Mouse (Mus musculus): ENCODE data around the gene Plvap. TPM values are rescaled to one million over a fixed set of nuclear protein-coding genes. Genes with fewer than 3 reads are reported as not detected.
A peak's percentile ranks its signal among the peaks of the same experiment; 100 is the strongest.
"Not testable (repeated sequence)": the region's sequence is repeated elsewhere in the genome, so short reads cannot be mapped to it uniquely, and the experiment has no call there.

The Plvap gene
- polyA plus RNA-seq, 1 experiment from 2014 or later, result 29.1 TPM

DNA sequence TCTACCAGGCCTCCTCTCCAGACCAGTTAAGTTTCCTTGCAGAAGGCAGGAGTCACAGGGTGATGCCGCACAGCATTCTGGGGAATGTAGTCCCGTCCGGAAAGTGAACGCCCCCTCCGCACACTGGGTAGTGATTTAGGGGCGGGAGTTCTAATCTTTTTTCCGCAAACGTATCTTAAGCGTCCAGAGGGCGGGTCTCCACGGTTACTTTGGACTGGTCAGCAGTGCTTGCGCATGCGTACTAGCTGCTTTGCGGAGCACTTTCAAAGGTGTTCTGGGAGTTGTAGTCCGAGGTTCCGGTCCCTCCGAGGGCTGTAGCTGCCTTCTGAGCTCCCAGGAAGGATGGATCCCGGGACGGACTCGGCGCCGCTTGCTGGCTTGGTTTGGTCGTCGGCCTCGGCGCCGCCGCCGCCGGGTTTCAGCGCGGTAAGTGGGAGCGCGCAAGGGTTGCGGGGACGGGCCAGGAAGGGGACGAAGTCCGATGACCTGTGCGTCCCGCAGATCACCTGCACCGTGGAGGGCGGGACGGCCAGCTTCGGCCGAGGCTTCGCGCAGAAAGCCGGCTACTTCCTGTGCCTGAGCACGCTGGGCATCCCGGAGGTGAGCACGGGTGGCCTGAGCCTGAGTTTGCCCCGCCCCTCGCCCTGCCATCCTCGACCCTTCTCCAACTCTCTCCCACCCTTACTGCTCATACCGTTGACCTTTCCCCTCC is 31.2 kb upstream of the Plvap start, which contains the start of gene Mvb12a:
Gene Mvb12a, plus strand, starts transcription at position 291 of the 712 bp plus-strand sequence.
- Histone ChIP-seq H3K4me1 (ENCODE audit: insufficient read depth) (peaks cover 18% of the 10 kb centered on the region), H3K27ac (ENCODE audit: low read depth) (peak within 1 kb of the TSS; percentile 85), H3K27me3 (ENCODE audit: insufficient read depth, low read length) (no peaks in the 10 kb centered on the region), H3K4me3 (ENCODE audit: low read depth, low read length) (peak within 1 kb of the TSS; percentile 68), H3K9me3 (ENCODE audit: low read length) (no peaks in the 10 kb centered on the region), H3K4me2 (ENCODE audit: low read depth, low read length) (peak within 1 kb of the TSS; percentile 76), H3K36me3 (replicated peaks; ENCODE audit: insufficient read depth, low read length) (peaks cover 11% of the 10 kb centered on the region), H3K9ac (replicated peaks) (peak within 1 kb of the TSS; percentile 66)
- TF ChIP-seq CTCF (IDR thresholded peaks at IDR 0.05; ENCODE audit: low read depth) (no peak), EP300 (IDR thresholded peaks at IDR 0.05; ENCODE audit: low read depth) (no peak)
- peak; percentile 93 for DNase-seq
- peak; percentile 94 for ATAC-seq
- under 1% methylated on average over 55 of the region's 55 CpGs for WGBS (ENCODE audit: insufficient replicate concordance)

DNA sequence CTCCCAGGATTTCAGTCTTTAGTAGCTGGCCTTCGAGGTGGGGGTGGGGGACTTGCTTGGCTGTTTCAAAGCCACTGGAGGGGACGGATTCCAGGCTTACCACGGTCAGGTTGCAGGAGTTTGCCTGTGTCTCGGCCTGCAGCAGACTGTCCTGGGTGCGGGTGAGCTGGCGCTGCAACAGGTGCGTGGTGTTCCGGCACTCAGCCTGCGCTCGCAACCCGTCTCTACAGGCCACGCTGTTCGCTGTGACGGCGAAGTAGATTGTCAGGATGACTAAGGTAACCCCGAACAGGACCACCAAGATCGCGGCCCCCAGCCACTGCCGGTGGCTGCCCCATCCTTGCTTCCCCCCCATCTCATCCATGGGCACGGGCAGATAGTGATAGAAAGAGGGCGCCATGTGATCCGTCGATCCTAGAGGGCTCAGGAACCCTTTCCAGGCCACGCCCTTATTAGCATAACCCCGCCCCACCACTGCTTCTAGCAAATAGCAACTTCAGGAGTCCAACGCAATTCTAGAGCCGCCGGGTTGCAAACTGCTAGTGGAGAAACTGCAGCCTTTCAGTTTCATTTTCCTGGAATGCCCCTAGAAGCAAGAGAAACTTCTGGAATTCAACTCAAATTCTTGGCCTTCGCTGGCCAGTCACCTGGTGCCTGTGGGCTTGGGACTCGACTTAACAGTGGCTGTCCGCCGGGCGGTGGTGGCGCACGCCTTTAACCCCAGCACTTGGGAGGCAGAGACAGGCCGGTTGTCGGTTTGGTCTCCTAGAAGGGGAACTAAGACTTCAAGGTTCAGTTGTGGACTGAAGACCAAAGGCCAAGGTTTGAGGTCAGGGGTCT is 25.7 kb upstream of the Plvap start, which contains the start of gene Bst2:
Gene Bst2, minus strand, starts transcription at position 429 of the 840 bp plus-strand sequence.
- TF ChIP-seq CTCF (IDR thresholded peaks at IDR 0.05; ENCODE audit: low read depth) (peak; percentile 42), EP300 (IDR thresholded peaks at IDR 0.05; ENCODE audit: low read depth) (peak; percentile 27; the same call in 1 of the 2 replicates)
- Histone ChIP-seq H3K27me3 (ENCODE audit: insufficient read depth, low read length) (no peaks in the 10 kb centered on the region), H3K4me1 (ENCODE audit: insufficient read depth) (peaks cover 30% of the 10 kb centered on the region), H3K4me2 (ENCODE audit: low read depth, low read length) (peak within 1 kb of the TSS; percentile 80), H3K9ac (replicated peaks) (peak within 1 kb of the TSS; percentile 83), H3K9me3 (ENCODE audit: low read length) (no peaks in the 10 kb centered on the region), H3K27ac (ENCODE audit: low read depth) (peak within 1 kb of the TSS; percentile 91), H3K4me3 (ENCODE audit: low read depth, low read length) (peak within 1 kb of the TSS; percentile 66), H3K36me3 (replicated peaks; ENCODE audit: insufficient read depth, low read length) (no peaks in the 10 kb centered on the region)
- ATAC-seq, result peak; percentile 94
- under 1% methylated on average over 37 of the region's 37 CpGs for WGBS (ENCODE audit: insufficient replicate concordance)
- peak; percentile 95 for DNase-seq

DNA sequence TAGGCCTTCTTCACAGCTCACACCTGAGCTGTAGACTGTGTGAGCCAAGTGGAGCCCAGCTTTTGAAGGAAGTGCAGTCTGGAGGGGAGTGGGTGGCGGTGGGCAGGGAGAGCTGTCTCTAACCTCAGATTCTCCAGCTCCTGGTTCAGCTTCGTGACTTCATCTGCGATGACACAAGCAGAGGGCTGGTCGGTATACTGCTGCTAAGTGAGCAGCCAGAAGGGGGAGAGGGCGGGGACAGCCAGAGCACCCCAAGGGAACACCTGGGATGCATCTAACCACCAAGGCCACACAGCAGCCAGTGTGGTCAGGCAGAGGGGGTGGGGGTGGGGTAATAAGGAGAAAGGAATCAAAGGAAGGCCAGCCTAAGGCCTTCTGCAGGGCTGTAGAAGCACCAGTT is 24.1 kb upstream of the Plvap start:
- H3K27me3 ChIP-seq (ENCODE audit: insufficient read depth, low read length), result no peaks in the 10 kb centered on the region
- H3K27ac ChIP-seq (ENCODE audit: low read depth), result no peak overlapping the region
- ATAC-seq (no peak), DNase-seq (no peak)
- WGBS (ENCODE audit: insufficient replicate concordance), result 53% methylated on average over 5 of the region's 5 CpGs
- TF ChIP-seq EP300 (IDR thresholded peaks at IDR 0.05; ENCODE audit: low read depth), result no peak
- 0 out of 2 replicates have a peak, but pooled peaks have one; percentile 13 for TF ChIP-seq CTCF (IDR thresholded peaks at IDR 0.05; ENCODE audit: low read depth)
- H3K36me3 ChIP-seq (replicated peaks; ENCODE audit: insufficient read depth, low read length), result no peaks in the 10 kb centered on the region
- peak overlapping the region; percentile 83 for H3K9ac ChIP-seq (replicated peaks)
- no peaks in the 10 kb centered on the region for H3K9me3 ChIP-seq (ENCODE audit: low read length)
- H3K4me1 ChIP-seq (ENCODE audit: insufficient read depth), result peaks cover 30% of the 10 kb centered on the region
- peak overlapping the region; percentile 80 for H3K4me2 ChIP-seq (ENCODE audit: low read depth, low read length)
- H3K4me3 ChIP-seq (ENCODE audit: low read depth, low read length), result peak overlapping the region; percentile 66

DNA sequence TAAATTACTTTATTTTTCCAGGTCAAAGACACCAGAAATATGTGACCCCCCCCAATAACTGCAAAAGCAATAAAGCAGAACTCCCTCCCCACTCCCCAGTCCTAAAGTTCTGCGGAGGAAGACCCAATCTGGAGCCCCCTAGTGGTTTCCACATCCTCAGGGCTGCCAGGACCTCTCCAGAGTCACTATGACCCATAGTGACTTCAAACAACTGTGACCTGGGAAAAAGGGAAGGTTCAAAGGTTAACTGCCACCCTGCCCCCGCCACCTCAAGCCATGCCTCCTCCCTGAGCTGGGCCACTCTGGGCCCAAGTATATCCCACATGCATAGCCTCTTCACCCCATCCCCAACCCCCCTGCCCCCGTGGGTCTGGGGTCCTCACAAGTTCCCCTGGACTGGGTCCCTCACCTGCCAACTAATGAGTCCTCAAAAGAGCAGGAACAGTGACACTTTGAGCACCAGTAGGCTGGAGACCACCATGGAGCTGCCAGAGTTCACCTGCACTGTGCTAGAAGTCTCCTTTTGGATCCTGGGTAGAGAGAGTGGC is 22.8 kb upstream of the Plvap start:
- 43% methylated on average over 3 of the region's 3 CpGs for WGBS (ENCODE audit: insufficient replicate concordance)

DNA sequence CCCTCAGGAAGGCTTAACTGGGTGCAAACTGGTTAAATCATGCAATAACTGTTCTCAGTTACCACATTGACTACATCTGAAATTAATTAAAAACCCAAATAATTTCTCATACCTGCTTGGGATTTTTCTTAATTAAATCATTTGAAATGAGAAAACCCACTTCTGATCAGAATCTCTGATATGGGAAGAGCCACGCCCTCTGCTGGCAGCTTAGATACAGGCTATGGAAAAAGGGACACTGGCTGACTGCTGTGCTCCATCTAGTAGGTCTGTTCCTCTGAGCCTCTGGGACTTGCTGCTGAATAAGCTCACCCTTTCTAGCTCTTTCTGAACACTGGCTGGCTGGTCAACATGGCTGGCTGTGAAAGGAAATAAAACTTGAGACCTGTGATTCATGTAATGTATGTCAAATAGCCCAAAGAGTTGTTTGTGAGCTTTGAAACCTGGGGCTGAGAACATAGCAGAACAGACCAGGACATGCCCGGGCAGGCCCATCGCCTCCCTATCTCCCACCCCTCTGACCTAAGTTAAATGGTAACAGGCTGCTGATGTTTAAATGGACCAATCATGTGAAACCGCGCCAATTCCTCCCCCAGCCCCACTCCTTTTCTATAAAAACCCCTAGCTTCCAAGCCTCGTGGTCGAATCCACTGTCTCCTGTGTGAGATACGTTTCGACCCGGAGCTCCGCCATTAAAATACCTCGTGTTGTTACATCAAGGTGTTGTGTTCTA is 19.3 kb upstream of the Plvap start:
- not testable (repeated sequence) for H3K4me3 ChIP-seq (ENCODE audit: low read depth, low read length); H3K9me3 ChIP-seq (ENCODE audit: low read length); DNase-seq; H3K36me3 ChIP-seq (replicated peaks; ENCODE audit: insufficient read depth, low read length); ATAC-seq; H3K27me3 ChIP-seq (ENCODE audit: insufficient read depth, low read length); H3K4me2 ChIP-seq (ENCODE audit: low read depth, low read length); H3K27ac ChIP-seq (ENCODE audit: low read depth); H3K9ac ChIP-seq (replicated peaks)
- WGBS (ENCODE audit: insufficient replicate concordance), result 62% methylated on average over 3 of the region's 12 CpGs
- TF ChIP-seq CTCF (IDR thresholded peaks at IDR 0.05; ENCODE audit: low read depth), result peak; percentile 58
- H3K4me1 ChIP-seq (ENCODE audit: insufficient read depth), result peaks cover 12% of the 10 kb centered on the region

More for the DNA sequence above, 22.8 kb upstream of the Plvap start:
- no peaks in the 10 kb centered on the region for H3K36me3 ChIP-seq (replicated peaks; ENCODE audit: insufficient read depth, low read length)
- no peak overlapping the region for H3K4me3 ChIP-seq (ENCODE audit: low read depth, low read length)
- no peak overlapping the region for H3K27ac ChIP-seq (ENCODE audit: low read depth)
- no peak for ATAC-seq
- H3K9ac ChIP-seq (replicated peaks), result no peak overlapping the region
- TF ChIP-seq CTCF (IDR thresholded peaks at IDR 0.05; ENCODE audit: low read depth) (peak; percentile 31), EP300 (IDR thresholded peaks at IDR 0.05; ENCODE audit: low read depth) (no peak)
- no peaks in the 10 kb centered on the region for H3K9me3 ChIP-seq (ENCODE audit: low read length)
- DNase-seq, result no peak
- no peaks in the 10 kb centered on the region for H3K27me3 ChIP-seq (ENCODE audit: insufficient read depth, low read length)
- H3K4me2 ChIP-seq (ENCODE audit: low read depth, low read length), result no peak overlapping the region
- peaks cover 30% of the 10 kb centered on the region for H3K4me1 ChIP-seq (ENCODE audit: insufficient read depth)
